Mouse (Mus musculus): ENCODE measurements around the gene Atr.

GRCm38 (mm10) chr9:95834799-95835198, 22.6 kb upstream of the Atr start:
- TF ChIP-seq MYOG (IDR thresholded peaks at IDR 0.05; ENCODE audit: control insufficient read depth in 1 of 3, insufficient read depth in 1 of 3, insufficient read length in 2 of 3, low read depth in 2 of 3) = no peak
- TF ChIP-seq MYOD1 (IDR thresholded peaks at IDR 0.05; ENCODE audit: control insufficient read depth in 1 of 3, insufficient read length in 2 of 3, low read depth in 2 of 3) = no peak
- TF ChIP-seq POLR2A (IDR thresholded peaks at IDR 0.05; ENCODE audit: insufficient read length, low read depth) = no peak
- TF ChIP-seq E2F4 (IDR thresholded peaks at IDR 0.05; ENCODE audit: insufficient read depth) = no peak
- TF ChIP-seq CEBPB (IDR thresholded peaks at IDR 0.05; ENCODE audit: insufficient read depth, poor library complexity, severe bottlenecking) = no peak
- no peak for TF ChIP-seq TCF12 (IDR thresholded peaks at IDR 0.05; ENCODE audit: insufficient read depth, poor library complexity, severe bottlenecking)
- no peak for TF ChIP-seq MAX (IDR thresholded peaks at IDR 0.05; ENCODE audit: low read depth)
- no peak for TF ChIP-seq USF1 (IDR thresholded peaks at IDR 0.05; ENCODE audit: low read depth)
- no peak for TF ChIP-seq TCF3 (IDR thresholded peaks at IDR 0.05; ENCODE audit: insufficient read length, low read depth)
- no peak for TF ChIP-seq SRF (IDR thresholded peaks at IDR 0.05; ENCODE audit: control insufficient read depth, insufficient read length, low read depth)
- no peak for TF ChIP-seq POLR2AphosphoS2 (IDR thresholded peaks at IDR 0.05; ENCODE audit: insufficient read length, low read depth)
- no peak for TF ChIP-seq REST (IDR thresholded peaks at IDR 0.05; ENCODE audit: insufficient read depth, insufficient read length)

All from myocyte (in vitro differentiated cells).